Mouse (Mus musculus) testis, adult 2 months (tissue): ENCODE data around the gene Ninj2.

Experiments
- CTCF ChIP-seq: fragments of 200-500 bp; IDR thresholded peaks from 2 replicates; pipeline ENCODE4 v1.5.1; 2012; ENCODE audit warnings: low read depth, mild to moderate bottlenecking, inconsistent platforms, low read length, moderate library complexity; ENCODE audit not compliant: control insufficient read depth, insufficient read depth, insufficient replicate concordance
- POLR2A ChIP-seq: fragments of 200-500 bp; IDR thresholded peaks from 2 replicates; pipeline ENCODE4 v1.6.1; 2012; ENCODE audit warnings: low read depth, mild to moderate bottlenecking, inconsistent platforms, low read length, moderate library complexity; ENCODE audit not compliant: control insufficient read depth

GRCm38 (mm10) chr6:120111410-120111783 is 18.2 kb downstream of the Ninj2 start:
- TF ChIP-seq CTCF (no peak), POLR2A (no peak)
